Mouse (Mus musculus) heart, postnatal 0 days (tissue): ENCODE measurements around the gene Rbpms2. TPM values are rescaled to one million over a fixed set of nuclear protein-coding genes. Genes with fewer than 3 reads are reported as not detected.

Source experiments
- ATAC-seq: fragments of 200-750 bp; cut with Nextera tagmentation; 2 replicates; pipeline ENCODE4 v1.8.0; 2017; ENCODE audit warnings: low read depth, moderate number of reproducible peaks, moderate library complexity; ENCODE audit not compliant: insufficient read depth
- DNase-seq: peaks from one replicate; pipeline ENCODE4 v3.0.0-alpha.2; 2016; ENCODE audit warnings: low spot score
- H3K27ac ChIP-seq: fragments of 300-500 bp; sonication (generic); 2 replicates; pipeline ENCODE4 v1.5.1; 2014; ENCODE audit warnings: low read depth, mild to moderate bottlenecking
- H3K27me3 ChIP-seq: fragments of 300-500 bp; sonication (generic); 2 replicates; pipeline ENCODE4 v1.6.1; 2014; ENCODE audit warnings: low read length, mixed read lengths; ENCODE audit not compliant: control insufficient read depth, insufficient read depth
- H3K36me3 ChIP-seq: fragments of 300-500 bp; sonication (generic); replicated peaks from 2 replicates; pipeline ENCODE4 v1.6.1; 2014; ENCODE audit warnings: low read length, mixed read lengths; ENCODE audit not compliant: control insufficient read depth, insufficient read depth
- H3K4me1 ChIP-seq: fragments of 300-500 bp; sonication (generic); 2 replicates; pipeline ENCODE4 v1.6.1; 2014; ENCODE audit warnings: antibody characterized with exemption; ENCODE audit not compliant: control insufficient read depth, insufficient read depth
- H3K4me2 ChIP-seq: fragments of 300-500 bp; sonication (generic); 2 replicates; pipeline ENCODE4 v1.6.1; 2014; ENCODE audit warnings: low read depth, mild to moderate bottlenecking, low read length, moderate library complexity
- H3K4me3 ChIP-seq: fragments of 300-500 bp; sonication (generic); 2 replicates; pipeline ENCODE4 v1.5.1; 2014; ENCODE audit warnings: low read depth, low read length
- H3K9ac ChIP-seq: fragments of 300-500 bp; sonication (generic); replicated peaks from 2 replicates; pipeline ENCODE4 v1.6.1; 2014; ENCODE audit warnings: low read depth, low read length, mixed read lengths
- H3K9me3 ChIP-seq: fragments of 300-500 bp; sonication (generic); replicated peaks from 2 replicates; pipeline ENCODE4 v1.6.1; 2016; ENCODE audit warnings: low read length; ENCODE audit not compliant: control insufficient read depth
- CTCF ChIP-seq: IDR thresholded peaks from 2 replicates; pipeline ENCODE4 v1.5.1; 2016; ENCODE audit warnings: antibody characterized with exemption, control low read depth, low read depth
- EP300 ChIP-seq: IDR thresholded peaks from 2 replicates; pipeline ENCODE4 v1.6.1; 2016; ENCODE audit warnings: antibody characterized with exemption, low read depth
- WGBS: fragments of 180-500 bp; shearing (Covaris S2); extraction: QIAGEN DNeasy Blood & Tissue Kit; methylation state at CpG from one replicate; pipeline ENCODE4 v1.1.7; 2014; 5-methylcytosine and 5-hydroxymethylcytosine counted together
- polyA plus RNA-seq: library from polyadenylated mRNA; unstranded; fragments of >200 nt; fragmentation: Nextera tagmentation; extraction: Ambion mirVana; gene quantifications from 2 replicates; pipeline ENCODE4 v1.2.1, GENCODE M21; 2015
- total RNA-seq: library from RNA; depleted of rRNA; stranded (reverse); fragments of >200 nt; gene quantifications from 2 replicates; pipeline ENCODE4 v1.2.3, GENCODE M21; 2014; ENCODE audit warnings: low replicate concordance

The Rbpms2 gene
- total and polyA plus RNA-seq, 2 experiments from 2014 or later = 94.5 to 117 TPM

DNA sequence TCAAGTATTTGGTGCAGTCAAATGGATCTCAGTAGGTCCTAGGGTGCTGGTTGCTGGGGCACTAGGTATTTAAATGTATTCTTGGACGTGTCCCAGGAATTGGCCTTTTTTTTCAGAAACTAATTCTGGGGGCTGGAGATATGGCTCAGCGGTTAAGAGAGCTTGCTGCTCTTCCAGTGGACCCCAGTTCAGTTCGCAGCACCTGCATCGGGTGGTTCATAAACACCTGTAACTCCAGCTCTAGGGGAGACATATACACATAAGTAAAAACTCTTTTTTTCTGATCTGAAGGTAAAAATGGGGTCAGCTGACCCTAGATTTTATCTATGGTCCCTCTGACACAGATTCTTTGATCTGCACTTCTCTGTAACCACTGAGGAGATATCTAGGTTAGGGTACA, 8.3 kb upstream of the Rbpms2 start:
- H3K27ac ChIP-seq = no peak overlapping the region
- no peaks in the 10 kb centered on the region for H3K36me3 ChIP-seq
- ATAC-seq = no peak
- DNase-seq = no peak
- TF ChIP-seq CTCF (no peak), EP300 (no peak)
- H3K4me2 ChIP-seq = no peak overlapping the region
- no peak overlapping the region for H3K9ac ChIP-seq
- H3K4me3 ChIP-seq = no peak overlapping the region
- 85% methylated on average over 4 of the region's 4 CpGs for WGBS
- H3K9me3 ChIP-seq = no peaks in the 10 kb centered on the region
- no peaks in the 10 kb centered on the region for H3K27me3 ChIP-seq
- H3K4me1 ChIP-seq = no peaks in the 10 kb centered on the region

DNA sequence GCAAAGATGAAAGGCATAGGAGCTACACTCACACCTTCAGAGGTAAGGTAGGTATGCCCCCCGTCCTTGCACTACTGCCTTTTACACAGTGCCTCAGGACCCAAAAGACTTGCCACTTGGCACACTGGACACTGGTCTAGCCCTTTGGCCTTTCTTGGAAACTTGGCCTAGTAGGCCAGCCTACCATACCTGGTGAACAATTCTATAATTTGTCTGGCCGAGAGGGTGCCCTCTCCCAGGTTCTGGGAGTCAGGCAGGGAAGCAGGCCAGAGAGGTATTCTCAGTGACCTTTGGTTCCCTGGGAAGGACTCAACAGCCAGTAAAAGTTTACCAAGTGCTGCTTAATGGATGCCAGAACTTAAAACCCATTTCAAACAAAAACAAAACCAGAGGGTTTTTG, 7.8 kb upstream of the Rbpms2 start:
- Histone ChIP-seq H3K27ac (no peak overlapping the region), H3K9me3 (no peaks in the 10 kb centered on the region), H3K4me1 (no peaks in the 10 kb centered on the region), H3K36me3 (no peaks in the 10 kb centered on the region), H3K27me3 (no peaks in the 10 kb centered on the region), H3K4me3 (no peak overlapping the region), H3K4me2 (no peak overlapping the region), H3K9ac (no peak overlapping the region)
- 75% methylated on average over 2 of the region's 2 CpGs for WGBS
- ATAC-seq (no peak), DNase-seq (no peak)
- TF ChIP-seq EP300 (no peak), CTCF (no peak)

DNA sequence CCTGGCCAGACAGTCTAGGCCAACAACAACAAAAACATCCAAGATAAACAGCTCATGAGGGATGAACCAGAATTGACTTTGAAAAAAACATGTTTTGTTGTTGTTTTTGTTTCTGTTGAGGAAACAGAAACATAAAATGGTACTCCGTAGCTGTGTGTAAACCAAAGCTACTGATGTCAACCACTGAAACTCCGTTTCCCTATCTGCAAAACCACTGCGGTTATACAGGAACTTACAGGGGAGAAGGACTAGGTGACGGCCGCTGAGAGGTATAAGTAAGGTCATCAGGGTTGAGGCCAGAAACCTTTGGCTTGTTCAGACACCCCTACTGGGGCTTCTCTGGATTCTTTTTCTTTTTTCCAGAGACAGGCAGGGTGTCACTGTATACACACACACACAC, 6.6 kb upstream of the Rbpms2 start:
- no peaks in the 10 kb centered on the region for H3K27me3 ChIP-seq
- no peaks in the 10 kb centered on the region for H3K36me3 ChIP-seq
- ATAC-seq (no peak), DNase-seq (no peak)
- TF ChIP-seq CTCF = no peak
- no peak for TF ChIP-seq EP300
- 76% methylated on average over 5 of the region's 5 CpGs for WGBS
- no peaks in the 10 kb centered on the region for H3K4me1 ChIP-seq
- no peak overlapping the region for H3K9ac ChIP-seq
- no peak overlapping the region for H3K4me2 ChIP-seq
- no peaks in the 10 kb centered on the region for H3K9me3 ChIP-seq
- H3K27ac ChIP-seq = no peak overlapping the region
- no peak overlapping the region for H3K4me3 ChIP-seq

DNA sequence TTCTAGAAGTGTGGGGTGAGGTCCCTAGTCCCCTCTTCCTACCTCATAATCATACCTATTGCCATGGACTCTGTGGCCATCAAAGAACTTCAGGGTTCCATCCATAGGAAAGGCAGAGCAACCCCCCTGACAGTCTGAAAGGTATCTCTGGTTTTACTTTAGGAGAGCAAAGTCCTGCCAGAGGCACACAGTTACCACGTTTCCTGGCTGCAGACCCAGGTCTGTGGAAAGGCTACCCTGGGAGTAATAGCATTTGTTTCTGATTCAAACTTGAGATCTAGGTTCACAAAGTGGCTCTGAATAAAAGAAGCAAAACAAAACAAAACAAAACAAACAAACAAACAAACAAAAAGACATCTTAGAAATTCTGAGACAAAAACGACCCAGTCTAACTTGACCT, 5.2 kb upstream of the Rbpms2 start:
- Histone ChIP-seq H3K4me3 (no peak overlapping the region), H3K4me2 (no peak overlapping the region), H3K9me3 (no peaks in the 10 kb centered on the region), H3K27ac (no peak overlapping the region), H3K9ac (no peak overlapping the region), H3K27me3 (no peaks in the 10 kb centered on the region), H3K4me1 (no peaks in the 10 kb centered on the region), H3K36me3 (no peaks in the 10 kb centered on the region)
- ATAC-seq (no peak), DNase-seq (no peak)
- TF ChIP-seq CTCF = no peak
- TF ChIP-seq EP300 = no peak
- 66% methylated on average over 2 of the region's 2 CpGs for WGBS

DNA sequence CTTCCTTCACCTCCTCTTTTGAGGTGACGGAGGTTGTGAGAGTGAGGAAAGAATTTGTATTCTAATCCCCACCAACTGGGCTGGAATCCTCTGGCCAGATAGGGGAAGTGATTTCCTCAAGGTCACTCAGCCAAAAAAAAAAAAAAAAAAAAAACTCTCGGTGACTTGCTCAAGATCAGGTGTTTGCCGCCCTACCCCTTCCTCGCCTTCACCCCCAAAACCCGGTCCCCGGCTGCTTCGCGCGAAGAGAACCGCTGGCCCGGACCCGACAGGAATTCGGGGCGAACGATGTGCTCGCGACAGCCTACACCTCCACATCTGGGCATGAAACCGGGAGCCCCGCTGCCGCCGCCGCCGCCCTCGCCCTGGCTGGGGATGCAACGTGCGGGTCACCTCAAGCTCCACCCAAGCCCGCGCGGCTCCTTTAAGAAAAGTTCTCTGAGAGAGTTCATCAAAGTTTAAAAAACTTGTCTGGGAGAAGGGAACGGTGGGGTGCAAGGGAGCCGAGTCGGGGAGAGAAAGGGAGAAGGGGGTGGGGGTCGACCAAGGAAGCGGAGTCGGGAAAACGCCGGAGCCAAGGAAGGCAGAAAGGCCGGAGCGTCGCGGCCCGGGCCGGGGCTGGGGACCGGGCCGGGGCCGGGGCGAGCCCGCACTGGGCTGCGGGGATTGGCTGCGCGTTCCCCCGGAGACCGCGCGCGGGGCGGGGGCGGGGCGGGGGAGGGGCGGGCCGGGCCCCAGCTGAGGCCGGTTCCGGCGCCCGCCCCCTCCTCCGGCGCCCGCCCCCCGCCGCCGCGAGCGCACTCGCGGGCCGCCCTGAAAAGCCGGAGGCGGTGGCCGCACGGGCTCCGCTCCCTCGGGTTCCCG, 551 bp downstream of the Rbpms2 start:
- TF ChIP-seq CTCF = no peak
- peak; percentile 42; the same call in 1 of the 2 replicates for TF ChIP-seq EP300
- WGBS = under 1% methylated on average over 53 of the region's 83 CpGs
- ATAC-seq (peak; percentile 90), DNase-seq (peak; percentile 65)
- Histone ChIP-seq H3K4me3 (peak overlapping the region; percentile 71), H3K9me3 (no peaks in the 10 kb centered on the region), H3K27ac (peak overlapping the region; percentile 90), H3K9ac (peak overlapping the region; percentile 84), H3K36me3 (no peaks in the 10 kb centered on the region), H3K4me1 (no peaks in the 10 kb centered on the region), H3K4me2 (peak overlapping the region; percentile 76), H3K27me3 (no peaks in the 10 kb centered on the region)
